Mouse (Mus musculus) ES-E14 (cell line): ENCODE measurements around the gene 9030025P20Rik.

Experiments used
- HCFC1 ChIP-seq: IDR thresholded peaks from 2 replicates; pipeline ENCODE4 v1.6.1; 2012; ENCODE audit warnings: low read length, inconsistent platforms, borderline replicate concordance; ENCODE audit not compliant: insufficient read depth
- MAFK ChIP-seq: IDR thresholded peaks from 2 replicates; pipeline ENCODE4 v1.6.1; 2014; ENCODE audit warnings: mild to moderate bottlenecking, low read depth, low read length, inconsistent platforms; ENCODE audit not compliant: insufficient read depth
- ZNF384 ChIP-seq: IDR thresholded peaks from 2 replicates; pipeline ENCODE4 v1.6.1; 2012; ENCODE audit warnings: low read depth, low read length, inconsistent platforms

GRCm38 (mm10) chr17:14944551-14944950 lies 33.7 kb upstream of the 9030025P20Rik start:
- TF ChIP-seq ZNF384, result no peak
- no peak for TF ChIP-seq HCFC1
- TF ChIP-seq MAFK, result no peak
